Mouse (Mus musculus) left cerebral cortex, postnatal 4 days (tissue): Measurements from ENCODE around the gene A430078G23Rik. TPM values are rescaled to one million over a fixed set of nuclear protein-coding genes. Genes with fewer than 3 reads are reported as not detected.
"Not testable (repeated sequence)": the region's sequence is repeated elsewhere in the genome, so short reads cannot be mapped to it uniquely, and the experiment has no call there.

Source experiments
- DNase-seq: peaks from one replicate; pipeline ENCODE4 v3.0.0-alpha.2; 2022
- intact Hi-C: fragments of 180-260 bp; cut with DNase I; formaldehyde crosslinking; loops from one replicate; pipeline ENCODE4 v1.15.1; 2025
- total RNA-seq, 2 experiments: library from RNA; stranded (reverse); gene quantifications; 2 replicates each; pipeline ENCODE4 v1.2.3; 2021

A430078G23Rik gene
- total RNA-seq: under 1 TPM in 1 of 2 experiments, not detected in 1; 0.30 TPM

- intact Hi-C loops: no loop called here
- DNase-seq: no peak
Measured at GRCm38 (mm10) chr8:3353189-3353810, at the start of gene A430078G23Rik. Gene A430078G23Rik, plus strand, starts transcription at chr8:3353415.

GRCm38 (mm10) chr8:3308205-3308800, 44.9 kb upstream of the A430078G23Rik start:
- DNase-seq, intact Hi-C loops: not testable (repeated sequence)

GRCm38 (mm10) chr8:3309636-3310035, 43.6 kb upstream of the A430078G23Rik start:
- intact Hi-C loops: no loop called here
- DNase-seq: no peak

- DNase-seq: no peak
- intact Hi-C loops: no loop called here
Measured at GRCm38 (mm10) chr8:3311482-3311881, 41.7 kb upstream of the A430078G23Rik start.

- DNase-seq, intact Hi-C loops: not testable (repeated sequence)
Measured at GRCm38 (mm10) chr8:3313417-3313816, 39.8 kb upstream of the A430078G23Rik start.

- intact Hi-C loops: no loop called here
- DNase-seq: no peak
Measured at GRCm38 (mm10) chr8:3313843-3314242, 39.4 kb upstream of the A430078G23Rik start.

GRCm38 (mm10) chr8:3314345-3314744, 38.9 kb upstream of the A430078G23Rik start:
- DNase-seq: no peak
- intact Hi-C loops: no loop called here

GRCm38 (mm10) chr8:3316585-3316984, 36.6 kb upstream of the A430078G23Rik start:
- no peak for DNase-seq
- intact Hi-C loops: no loop called here

GRCm38 (mm10) chr8:3319267-3319666, 33.9 kb upstream of the A430078G23Rik start:
- not testable (repeated sequence) for DNase-seq

GRCm38 (mm10) chr8:3324253-3324652, 29.0 kb upstream of the A430078G23Rik start:
- DNase-seq: no peak
- intact Hi-C loops: no loop called here

More at GRCm38 (mm10) chr8:3319267-3319666, 33.9 kb upstream of the A430078G23Rik start:
- intact Hi-C loops: not testable (repeated sequence)

GRCm38 (mm10) chr8:3327056-3327455, 26.2 kb upstream of the A430078G23Rik start:
- intact Hi-C loops: no loop called here
- DNase-seq: no peak

GRCm38 (mm10) chr8:3327538-3328245, 25.5 kb upstream of the A430078G23Rik start:
- intact Hi-C loops: no loop called here
- DNase-seq: no peak

GRCm38 (mm10) chr8:3330662-3331061, 22.6 kb upstream of the A430078G23Rik start:
- peak; percentile 33 for DNase-seq
- intact Hi-C loops: loop anchor here (10.0 kb wide), 1 partner anchor 146 kb away; no protein-coding TSS in a partner anchor

GRCm38 (mm10) chr8:3331692-3332091, 21.5 kb upstream of the A430078G23Rik start:
- intact Hi-C loops: loop anchor here (10.0 kb wide), 1 partner anchor 147 kb away; no protein-coding TSS in a partner anchor
- DNase-seq: no peak

- no peak for DNase-seq
- intact Hi-C loops: loop anchor here (10.0 kb wide), 1 partner anchor 151 kb away; no protein-coding TSS in a partner anchor
Measured at GRCm38 (mm10) chr8:3335881-3336280, 17.3 kb upstream of the A430078G23Rik start.

- peak; percentile 37 for DNase-seq
- intact Hi-C loops: loop anchor here (10.0 kb wide), 1 partner anchor 152 kb away; no protein-coding TSS in a partner anchor
Measured at GRCm38 (mm10) chr8:3336658-3337524, 16.3 kb upstream of the A430078G23Rik start.

GRCm38 (mm10) chr8:3337525-3337824, 15.7 kb upstream of the A430078G23Rik start:
- DNase-seq: not testable (repeated sequence)
- intact Hi-C loops: loop anchor here (10.0 kb wide), 1 partner anchor 153 kb away; no protein-coding TSS in a partner anchor

- no peak for DNase-seq
- intact Hi-C loops: loop anchor here (10.0 kb wide), 1 partner anchor 153 kb away; no protein-coding TSS in a partner anchor
Measured at GRCm38 (mm10) chr8:3337971-3338370, 15.2 kb upstream of the A430078G23Rik start.

- DNase-seq, intact Hi-C loops: not testable (repeated sequence)
Measured at GRCm38 (mm10) chr8:3340711-3341110, 12.5 kb upstream of the A430078G23Rik start.

- no peak for DNase-seq
- intact Hi-C loops: no loop called here
Measured at GRCm38 (mm10) chr8:3345337-3345736, 7.9 kb upstream of the A430078G23Rik start.
